Mouse (Mus musculus): ENCODE measurements around the gene Armc9. TPM values are rescaled to one million over a fixed set of nuclear protein-coding genes. Genes with fewer than 3 reads are reported as not detected.

Armc9 gene
- total RNA-seq, 1 experiment: 12.6 TPM

DNA sequence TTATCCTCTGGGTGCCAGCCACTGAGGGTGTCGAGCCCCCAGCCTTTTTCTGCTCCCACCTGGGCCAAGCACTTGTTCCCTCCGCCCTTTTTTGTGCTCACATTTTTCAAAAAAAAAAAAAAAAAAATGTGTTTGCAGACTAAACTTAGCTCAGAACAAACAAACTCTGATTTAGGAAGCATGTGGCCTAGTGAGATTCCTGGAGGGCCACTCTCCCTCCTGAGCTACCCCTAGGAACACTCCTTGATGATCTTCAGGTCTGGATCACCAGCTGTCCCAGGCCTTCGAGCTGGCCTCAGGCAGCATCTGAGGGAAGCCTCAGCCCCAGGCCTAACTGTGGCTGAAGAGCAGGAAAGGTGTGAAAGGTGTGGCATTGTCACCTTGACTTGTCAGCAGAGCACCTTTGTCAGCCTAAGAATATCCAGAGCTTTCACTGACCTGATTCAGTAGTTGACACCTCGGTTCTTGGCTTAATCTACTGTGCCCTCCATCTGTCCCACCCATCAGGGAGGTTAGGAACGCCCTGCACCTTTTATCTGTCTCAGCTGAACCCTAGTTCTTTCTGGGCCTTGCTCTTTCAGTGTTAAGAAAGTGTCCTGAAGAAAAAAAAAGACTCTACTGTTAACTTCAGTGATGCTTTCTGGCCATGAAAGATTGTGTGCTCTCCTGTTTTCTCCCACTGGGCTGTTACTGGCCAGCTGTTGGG lies 27.6 kb downstream of the Armc9 start:
- TF ChIP-seq ZNF384 (IDR thresholded peaks at IDR 0.05; ENCODE audit: low read depth, low read length) (no peak), ZC3H11A (IDR thresholded peaks at IDR 0.05; ENCODE audit: borderline replicate concordance, low read depth, low read length) (no peak), HCFC1 (IDR thresholded peaks at IDR 0.05; ENCODE audit: borderline replicate concordance, insufficient read depth, low read length) (no peak), MAFK (IDR thresholded peaks at IDR 0.05; ENCODE audit: insufficient read depth, low read depth, low read length) (no peak), CHD2 (IDR thresholded peaks at IDR 0.05; ENCODE audit: low read depth, low read length) (no peak)
- in situ Hi-C loops (cut with MboI; ENCODE audit: low sequenced_read_pairs in 2 of 2, unreplicated experiment in 2 of 2): loop anchor here in 1 of 2 experiments (10.0 kb wide), 1 partner anchor 153 kb away; no protein-coding TSS in a partner anchor
- peaks cover 7 to 23% of the 10 kb centered on the region in 2 experiments for H3K4me1 ChIP-seq (ENCODE audit: control insufficient read depth in 2 of 2, insufficient read depth in 2 of 2, low read length in 2 of 2, poor library complexity in 1 of 2)
- no peak overlapping the region for H3K9ac ChIP-seq (ENCODE audit: insufficient read depth, low read depth, low read length, poor library complexity, severe bottlenecking)
- no peak overlapping the region for H3K27ac ChIP-seq (ENCODE audit: insufficient read depth, low read depth, low read length, poor library complexity, severe bottlenecking)
- no peak overlapping the region for H3K4me3 ChIP-seq (ENCODE audit: insufficient read depth in 1 of 2, low read depth in 1 of 2, low read length in 2 of 2, poor library complexity in 1 of 2, severe bottlenecking in 1 of 2)
- no peaks in the 10 kb centered on the region; the same call in 1 of the 2 replicates for H3K36me3 ChIP-seq (ENCODE audit: control insufficient read depth, insufficient read depth, low read length, poor library complexity, severe bottlenecking)
- DNase-seq (ENCODE audit: low read depth, low spot score): no peak
- no peaks in the 10 kb centered on the region for H3K9me3 ChIP-seq (ENCODE audit: control insufficient read depth, insufficient read depth, low read depth, low read length)

- Histone ChIP-seq H3K27ac (ENCODE audit: insufficient read depth, low read depth, low read length, poor library complexity, severe bottlenecking) (no peak overlapping the region), H3K9ac (ENCODE audit: insufficient read depth, low read depth, low read length, poor library complexity, severe bottlenecking) (no peak overlapping the region), H3K4me1 (ENCODE audit: control insufficient read depth in 2 of 2, insufficient read depth in 2 of 2, low read length in 2 of 2, poor library complexity in 1 of 2) (peaks cover 19 to 30% of the 10 kb centered on the region in 2 experiments), H3K9me3 (ENCODE audit: control insufficient read depth, insufficient read depth, low read depth, low read length) (no peaks in the 10 kb centered on the region), H3K36me3 (ENCODE audit: control insufficient read depth, insufficient read depth, low read length, poor library complexity, severe bottlenecking) (no peaks in the 10 kb centered on the region; the same call in 1 of the 2 replicates), H3K4me3 (ENCODE audit: insufficient read depth in 1 of 2, low read depth in 1 of 2, low read length in 2 of 2, poor library complexity in 1 of 2, severe bottlenecking in 1 of 2) (no peak overlapping the region)
- DNase-seq (ENCODE audit: low read depth, low spot score): no peak
- in situ Hi-C loops (cut with MboI; ENCODE audit: low sequenced_read_pairs in 2 of 2, unreplicated experiment in 2 of 2): loop anchor here in 1 of 2 experiments (10.0 kb wide), 1 partner anchor 151 kb away; no protein-coding TSS in a partner anchor
- TF ChIP-seq HCFC1 (IDR thresholded peaks at IDR 0.05; ENCODE audit: borderline replicate concordance, insufficient read depth, low read length) (no peak), ZC3H11A (IDR thresholded peaks at IDR 0.05; ENCODE audit: borderline replicate concordance, low read depth, low read length) (no peak), ZNF384 (IDR thresholded peaks at IDR 0.05; ENCODE audit: low read depth, low read length) (no peak), CHD2 (IDR thresholded peaks at IDR 0.05; ENCODE audit: low read depth, low read length) (no peak), MAFK (IDR thresholded peaks at IDR 0.05; ENCODE audit: insufficient read depth, low read depth, low read length) (no peak)
Observed at GRCm38 (mm10) chr1:86183577-86184263, 29.1 kb downstream of the Armc9 start.

DNA sequence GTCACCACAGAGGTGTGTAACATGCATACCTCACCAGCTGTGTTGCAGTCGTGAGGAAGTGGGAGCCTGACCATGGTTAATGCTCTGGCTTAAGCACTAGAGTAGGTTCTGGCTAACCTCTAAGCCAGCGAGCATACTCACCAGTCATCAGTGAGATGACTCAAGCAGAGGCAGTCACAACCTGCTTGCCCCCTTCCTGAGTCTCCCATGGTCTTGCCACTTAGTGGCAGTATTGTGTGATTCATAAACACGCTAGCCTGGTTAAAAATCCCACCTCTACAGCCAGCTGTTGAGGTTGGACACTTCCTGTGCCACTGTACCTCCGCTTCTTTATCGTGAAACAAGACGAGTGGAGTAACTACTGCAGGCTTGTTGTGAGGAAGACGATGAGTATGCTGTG lies 32.2 kb downstream of the Armc9 start:
- no peak overlapping the region for H3K27ac ChIP-seq (ENCODE audit: insufficient read depth, low read depth, low read length, poor library complexity, severe bottlenecking)
- no peaks in the 10 kb centered on the region for H3K9me3 ChIP-seq (ENCODE audit: control insufficient read depth, insufficient read depth, low read depth, low read length)
- H3K4me3 ChIP-seq (ENCODE audit: insufficient read depth in 1 of 2, low read depth in 1 of 2, low read length in 2 of 2, poor library complexity in 1 of 2, severe bottlenecking in 1 of 2): no peak overlapping the region
- TF ChIP-seq ZC3H11A (IDR thresholded peaks at IDR 0.05; ENCODE audit: borderline replicate concordance, low read depth, low read length) (no peak), CHD2 (IDR thresholded peaks at IDR 0.05; ENCODE audit: low read depth, low read length) (no peak), HCFC1 (IDR thresholded peaks at IDR 0.05; ENCODE audit: borderline replicate concordance, insufficient read depth, low read length) (no peak), MAFK (IDR thresholded peaks at IDR 0.05; ENCODE audit: insufficient read depth, low read depth, low read length) (no peak), ZNF384 (IDR thresholded peaks at IDR 0.05; ENCODE audit: low read depth, low read length) (no peak)
- in situ Hi-C loops (cut with MboI; ENCODE audit: low sequenced_read_pairs in 2 of 2, unreplicated experiment in 2 of 2): loop anchor here (5.0 to 10.0 kb wide), 2 partner anchors 148 to 151 kb away; no protein-coding TSS in a partner anchor
- H3K9ac ChIP-seq (ENCODE audit: insufficient read depth, low read depth, low read length, poor library complexity, severe bottlenecking): no peak overlapping the region
- DNase-seq (ENCODE audit: low read depth, low spot score): no peak
- H3K36me3 ChIP-seq (ENCODE audit: control insufficient read depth, insufficient read depth, low read length, poor library complexity, severe bottlenecking): peaks cover 4% of the 10 kb centered on the region; the same call in 1 of the 2 replicates
- peaks cover 22 to 30% of the 10 kb centered on the region in 2 experiments for H3K4me1 ChIP-seq (ENCODE audit: control insufficient read depth in 2 of 2, insufficient read depth in 2 of 2, low read length in 2 of 2, poor library complexity in 1 of 2)

GRCm38 (mm10) chr1:86187856-86188255 lies 33.3 kb downstream of the Armc9 start:
- peaks cover 4% of the 10 kb centered on the region; the same call in 1 of the 2 replicates for H3K36me3 ChIP-seq (ENCODE audit: control insufficient read depth, insufficient read depth, low read length, poor library complexity, severe bottlenecking)
- TF ChIP-seq HCFC1 (IDR thresholded peaks at IDR 0.05; ENCODE audit: borderline replicate concordance, insufficient read depth, low read length) (no peak), CHD2 (IDR thresholded peaks at IDR 0.05; ENCODE audit: low read depth, low read length) (no peak), ZNF384 (IDR thresholded peaks at IDR 0.05; ENCODE audit: low read depth, low read length) (no peak), ZC3H11A (IDR thresholded peaks at IDR 0.05; ENCODE audit: borderline replicate concordance, low read depth, low read length) (no peak), MAFK (IDR thresholded peaks at IDR 0.05; ENCODE audit: insufficient read depth, low read depth, low read length) (no peak)

More at GRCm38 (mm10) chr1:86187856-86188255, 33.3 kb downstream of the Armc9 start:
- Histone ChIP-seq H3K9me3 (ENCODE audit: control insufficient read depth, insufficient read depth, low read depth, low read length) (no peaks in the 10 kb centered on the region), H3K4me3 (ENCODE audit: insufficient read depth in 1 of 2, low read depth in 1 of 2, low read length in 2 of 2, poor library complexity in 1 of 2, severe bottlenecking in 1 of 2) (no peak overlapping the region), H3K4me1 (ENCODE audit: control insufficient read depth in 2 of 2, insufficient read depth in 2 of 2, low read length in 2 of 2, poor library complexity in 1 of 2) (peaks cover 19 to 24% of the 10 kb centered on the region in 2 experiments), H3K9ac (ENCODE audit: insufficient read depth, low read depth, low read length, poor library complexity, severe bottlenecking) (no peak overlapping the region), H3K27ac (ENCODE audit: insufficient read depth, low read depth, low read length, poor library complexity, severe bottlenecking) (peak overlapping the region; percentile 81; the same call in 1 of the 2 replicates)
- no peak for DNase-seq (ENCODE audit: low read depth, low spot score)
- in situ Hi-C loops (cut with MboI; ENCODE audit: low sequenced_read_pairs in 2 of 2, unreplicated experiment in 2 of 2): loop anchor here (5.0 to 10.0 kb wide), 2 partner anchors 147 to 149 kb away; no protein-coding TSS in a partner anchor
